Mouse (Mus musculus) layer of hippocampus, postnatal 36 days (tissue): Measurements from ENCODE around the gene Rftn2. TPM values are rescaled to one million over a fixed set of nuclear protein-coding genes. Genes with fewer than 3 reads are reported as not detected.

Experiments used
- DNase-seq, 2 experiments: peaks; one replicate each; pipeline ENCODE4 v3.0.0; 2022
- total RNA-seq, 2 experiments: library from RNA; stranded (reverse); gene quantifications; 2 replicates each; pipeline ENCODE4 v1.2.3; 2021

Gene Rftn2
- 10 to 100 TPM; 31.8 to 34.1 TPM for total RNA-seq

- no peak for DNase-seq
Observed at GRCm38 (mm10) chr1:55226011-55226857, at the start of gene Rftn2. Gene Rftn2 (minus strand): TSS chr1:55226782.

GRCm38 (mm10) chr1:55265447-55265846 is 38.9 kb upstream of the Rftn2 start:
- DNase-seq, result no peak

GRCm38 (mm10) chr1:55264385-55264784 is 37.8 kb upstream of the Rftn2 start:
- DNase-seq, result no peak

- DNase-seq, result no peak
Observed at GRCm38 (mm10) chr1:55246374-55246773, 19.8 kb upstream of the Rftn2 start.

GRCm38 (mm10) chr1:55239237-55239636 is 12.7 kb upstream of the Rftn2 start:
- DNase-seq, result no peak

- no peak for DNase-seq
Observed at GRCm38 (mm10) chr1:55238496-55238895, 11.9 kb upstream of the Rftn2 start.

- peak in 1 of 2 experiments; percentile 33 for DNase-seq
Observed at GRCm38 (mm10) chr1:55237643-55238161, 11.1 kb upstream of the Rftn2 start.

GRCm38 (mm10) chr1:55236890-55237642 is 10.5 kb upstream of the Rftn2 start, which contains the start of gene Mars2:
Gene Mars2 (plus strand): TSS chr1:55237177.
- DNase-seq, result peak; percentile 94 to 95

- no peak for DNase-seq
Observed at GRCm38 (mm10) chr1:55236487-55236886, 9.9 kb upstream of the Rftn2 start.

GRCm38 (mm10) chr1:55234910-55235520 is 8.4 kb upstream of the Rftn2 start:
- DNase-seq, result no peak

GRCm38 (mm10) chr1:55228256-55228884 is 1.8 kb upstream of the Rftn2 start:
- DNase-seq, result no peak

- DNase-seq, result no peak
Observed at GRCm38 (mm10) chr1:55227376-55227775, 794 bp upstream of the Rftn2 start.

- peak in 1 of 2 experiments; percentile 24 for DNase-seq
Observed at GRCm38 (mm10) chr1:55225398-55225797, 1.2 kb downstream of the Rftn2 start.

- peak; percentile 56 to 61 for DNase-seq
Observed at GRCm38 (mm10) chr1:55224111-55224510, 2.5 kb downstream of the Rftn2 start.

GRCm38 (mm10) chr1:55223026-55223425 is 3.6 kb downstream of the Rftn2 start:
- no peak for DNase-seq

- no peak for DNase-seq
Observed at GRCm38 (mm10) chr1:55221352-55221751, 5.2 kb downstream of the Rftn2 start.

GRCm38 (mm10) chr1:55217191-55217590 is 9.4 kb downstream of the Rftn2 start:
- DNase-seq, result no peak

- DNase-seq, result no peak
Observed at GRCm38 (mm10) chr1:55215185-55215813, 11.3 kb downstream of the Rftn2 start.

- DNase-seq, result no peak
Observed at GRCm38 (mm10) chr1:55213936-55214335, 12.6 kb downstream of the Rftn2 start.

GRCm38 (mm10) chr1:55213475-55213874 is 13.1 kb downstream of the Rftn2 start:
- no peak for DNase-seq

GRCm38 (mm10) chr1:55212771-55213170 is 13.8 kb downstream of the Rftn2 start:
- no peak for DNase-seq

GRCm38 (mm10) chr1:55211081-55211480 is 15.5 kb downstream of the Rftn2 start:
- DNase-seq, result no peak
